Mouse (Mus musculus) hematopoietic stem cell, adult 5-6 weeks (primary cell): ENCODE data around the gene Lpcat4. TPM values are rescaled to one million over a fixed set of nuclear protein-coding genes. Genes with fewer than 3 reads are reported as not detected.

Experiments
- ATAC-seq, 2 experiments: fragments of 125-278 bp in 1 of 2; replicated peaks in 1 of 2; 2 replicates each; pipeline ENCODE4 v1.8.0; 2016 to 2017; ENCODE audit warnings: inconsistent platforms in 2 of 2, mild to moderate bottlenecking in 2 of 2, moderate number of reproducible peaks in 2 of 2, low read depth in 1 of 2, moderate TSS enrichment in 1 of 2; ENCODE audit not compliant: low FRiP score in 2 of 2, poor library complexity in 2 of 2, severe bottlenecking in 2 of 2, insufficient read depth in 1 of 2, low TSS enrichment in 1 of 2
- total RNA-seq: library from RNA; stranded (forward); fragments of 172-1452, 232-1000 nt; gene quantifications from 2 replicates; pipeline ENCODE4 v1.2.3, GENCODE M21; 2017

Gene Lpcat4
- total RNA-seq, 1 experiment from 2014 or later: 22.5 TPM

DNA sequence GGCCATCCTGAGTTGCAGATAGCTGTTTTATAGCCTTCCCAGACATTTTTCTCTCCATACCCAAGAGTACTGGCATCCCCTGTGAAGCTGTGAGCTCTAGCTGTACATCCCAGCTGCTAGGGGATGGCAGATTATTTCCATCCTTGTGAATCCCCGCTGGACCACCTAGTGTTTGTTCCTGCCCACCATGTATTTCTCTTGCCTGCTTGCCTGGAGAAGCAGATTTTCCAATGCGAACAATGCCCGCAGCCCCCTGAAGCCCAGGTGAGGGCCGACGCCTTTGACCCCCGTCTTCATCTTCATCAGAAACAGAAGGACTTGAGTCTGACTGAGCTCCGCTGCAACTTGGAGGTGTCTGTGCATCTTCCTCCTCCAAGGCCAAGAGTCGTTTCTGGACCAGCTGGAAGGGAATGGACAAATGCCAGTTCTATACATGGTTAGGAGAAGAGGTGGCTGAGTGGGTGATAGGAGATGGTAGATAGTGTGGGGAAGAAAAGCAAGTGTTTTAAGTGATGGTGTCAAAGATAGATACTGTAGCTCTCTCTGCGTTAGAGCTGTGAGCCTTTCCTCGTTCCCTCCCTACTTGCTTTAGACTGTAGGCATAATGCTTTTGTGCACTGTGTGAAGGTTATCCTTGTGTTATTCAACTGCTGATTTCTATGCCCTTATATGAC, 10.6 kb downstream of the Lpcat4 start:
- no peak for ATAC-seq

DNA sequence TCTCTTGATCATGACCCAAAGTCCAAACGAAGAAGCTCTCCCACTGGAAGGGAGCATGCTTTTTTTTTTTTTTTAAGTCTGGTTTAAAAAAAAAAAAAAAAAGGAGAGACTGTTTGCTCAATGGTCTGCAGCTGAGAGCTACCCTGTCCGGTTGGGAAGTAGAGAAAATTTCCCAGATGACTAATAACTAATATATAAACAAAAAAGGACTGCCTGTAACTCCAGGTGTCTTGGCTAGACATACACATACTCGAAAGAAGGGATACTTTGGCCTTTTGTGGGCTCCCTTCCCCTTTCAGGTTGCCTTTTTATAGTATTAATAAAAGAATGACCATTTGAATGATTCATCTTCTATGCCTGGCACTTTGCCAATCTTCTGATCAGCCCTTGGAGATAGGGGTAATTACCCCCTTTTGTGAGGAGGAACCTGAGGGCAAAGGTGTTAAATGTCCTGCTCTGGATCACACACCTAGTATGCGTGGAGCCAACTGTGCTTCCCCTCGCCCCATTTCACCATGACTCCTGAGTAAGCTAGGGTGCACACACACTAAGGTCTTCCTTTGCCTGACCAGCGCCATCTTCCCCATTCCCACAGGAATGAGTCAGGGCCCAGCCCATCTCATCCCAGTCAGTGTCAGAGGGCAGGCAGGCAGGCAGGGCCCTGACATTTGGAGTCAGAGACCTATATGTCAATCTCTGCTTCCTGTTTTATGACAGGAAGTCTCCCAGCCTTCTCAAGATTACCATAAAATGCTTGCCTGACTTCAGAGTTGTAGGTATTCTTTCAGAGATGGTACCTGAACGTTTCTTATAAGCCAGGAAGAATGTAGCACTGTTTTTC, 15.6 kb downstream of the Lpcat4 start:
- ATAC-seq: no peak

DNA sequence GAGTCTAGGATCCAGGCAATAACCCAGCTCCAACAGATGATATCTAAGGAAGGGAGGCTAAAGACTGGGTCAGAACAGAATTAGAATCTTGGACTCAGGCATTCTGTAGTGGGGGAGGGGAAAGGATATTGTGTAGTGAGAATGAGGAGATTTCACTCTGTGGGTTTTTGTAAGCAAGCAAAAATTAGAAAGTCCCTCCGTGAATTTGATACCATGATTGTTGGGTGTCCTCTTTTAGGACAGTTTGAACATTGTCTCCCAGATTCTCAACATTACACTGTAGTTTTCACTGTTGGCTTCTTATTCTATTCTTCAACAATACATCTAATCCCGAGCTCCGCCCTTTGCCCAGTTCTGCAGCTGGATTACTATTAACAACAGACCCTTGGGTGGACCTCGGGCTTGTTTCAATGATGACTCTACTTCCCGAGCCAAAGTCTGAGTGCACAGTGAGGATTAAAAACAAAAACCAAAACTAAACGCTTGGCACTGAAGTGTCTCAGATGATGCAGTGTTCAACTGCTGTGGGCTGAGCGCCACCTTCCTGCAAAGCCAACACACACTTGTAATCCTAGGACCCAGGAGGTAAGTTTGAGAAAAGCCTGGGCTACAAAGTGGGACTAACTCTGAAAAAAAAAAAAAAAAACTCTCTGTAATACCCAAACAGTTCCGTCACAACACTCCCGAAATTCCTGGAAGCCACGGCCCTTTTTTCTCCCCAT, 20.1 kb downstream of the Lpcat4 start, which contains the start of gene Nutm1:
Gene Nutm1, minus strand, starts transcription at position 51 of the 722 bp plus-strand sequence.
- peak; percentile 37 to 58 for ATAC-seq

DNA sequence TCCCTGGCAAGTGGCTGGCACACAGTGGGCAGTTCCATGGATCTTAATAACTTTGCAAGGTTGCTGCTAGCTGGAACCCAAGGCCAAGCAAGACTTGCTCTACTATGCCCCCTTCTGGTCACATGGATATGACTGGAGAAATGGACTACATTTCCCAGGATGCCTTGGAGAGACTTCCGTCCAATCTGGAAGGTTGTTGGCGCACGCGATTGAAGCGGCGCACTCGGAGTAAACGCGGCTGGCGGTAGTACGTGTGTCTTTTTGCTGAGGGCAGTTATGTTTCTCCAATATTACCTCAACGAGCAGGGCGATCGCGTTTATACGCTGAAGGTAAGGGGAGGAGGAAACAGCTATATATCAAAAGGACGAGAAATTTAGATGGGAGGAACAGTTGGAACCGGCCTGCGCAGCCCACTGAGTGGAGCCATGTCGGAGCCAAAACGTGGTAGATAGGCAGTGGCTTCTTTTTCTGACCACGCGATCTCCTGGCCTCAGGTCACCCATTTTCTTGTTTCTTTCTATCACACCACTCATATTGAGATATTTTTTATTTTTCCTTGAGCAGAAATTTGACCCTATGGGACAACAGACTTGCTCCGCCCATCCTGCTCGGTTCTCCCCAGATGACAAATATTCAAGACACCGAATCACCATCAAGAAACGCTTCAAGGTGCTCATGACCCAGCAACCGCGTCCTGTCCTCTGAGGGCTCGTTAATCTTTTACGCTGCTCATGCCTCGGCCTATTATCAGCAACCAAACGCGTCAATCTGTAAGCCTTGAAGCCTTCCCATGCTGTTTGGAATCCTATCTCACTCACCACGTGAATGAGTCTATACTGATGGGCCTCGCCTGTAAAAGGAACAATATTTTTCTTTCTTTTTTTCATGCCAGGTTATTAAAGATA, 22.7 kb downstream of the Lpcat4 start, which contains the start of gene Nop10:
Gene Nop10, plus strand, starts transcription at position 179 of the 906 bp plus-strand sequence.
- ATAC-seq: peak; percentile 62 to 63

DNA sequence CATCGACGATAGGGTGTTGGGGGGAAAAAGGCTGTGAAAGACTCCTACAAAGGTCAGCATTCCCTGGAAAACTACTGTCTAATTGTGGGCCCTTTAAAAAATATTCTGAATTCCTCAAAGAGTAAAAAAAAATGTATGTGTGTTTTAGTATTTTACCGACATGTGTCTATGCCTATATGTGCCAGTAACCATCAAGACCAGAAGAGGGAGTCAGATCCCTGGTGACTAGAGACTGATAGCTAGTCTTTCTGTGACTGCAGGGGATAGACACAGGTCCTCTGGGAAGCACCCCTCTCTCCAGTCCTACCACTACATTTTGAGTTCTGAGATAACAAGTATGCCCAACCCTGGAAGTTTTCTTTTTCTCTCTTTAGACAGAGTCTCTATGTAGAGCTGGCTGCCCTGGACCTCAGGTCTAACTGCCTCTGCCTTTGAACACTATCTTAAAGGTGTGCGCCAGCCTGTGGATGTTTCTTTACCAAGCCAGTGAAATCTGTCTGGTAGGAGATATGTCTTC, 23.6 kb downstream of the Lpcat4 start:
- ATAC-seq: no peak

DNA sequence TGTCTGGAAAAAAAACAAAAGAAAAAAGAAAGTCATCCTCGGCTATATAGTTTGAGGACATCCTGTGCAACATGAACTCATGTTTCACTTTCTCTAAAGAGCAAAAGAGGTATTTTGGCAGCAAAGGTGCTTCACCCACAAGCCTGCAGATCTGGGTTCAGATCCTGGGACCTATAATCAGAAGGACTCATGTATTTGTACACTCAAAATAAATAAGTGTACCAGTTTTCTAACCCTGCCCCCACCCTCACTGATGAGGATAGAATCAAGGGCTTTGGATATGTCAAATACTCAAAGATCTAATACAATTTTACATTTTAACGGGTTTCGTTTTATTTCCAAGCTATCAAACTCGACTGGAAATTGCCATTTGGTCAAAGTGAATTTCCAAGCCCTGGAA, 25.1 kb downstream of the Lpcat4 start:
- no peak for ATAC-seq

DNA sequence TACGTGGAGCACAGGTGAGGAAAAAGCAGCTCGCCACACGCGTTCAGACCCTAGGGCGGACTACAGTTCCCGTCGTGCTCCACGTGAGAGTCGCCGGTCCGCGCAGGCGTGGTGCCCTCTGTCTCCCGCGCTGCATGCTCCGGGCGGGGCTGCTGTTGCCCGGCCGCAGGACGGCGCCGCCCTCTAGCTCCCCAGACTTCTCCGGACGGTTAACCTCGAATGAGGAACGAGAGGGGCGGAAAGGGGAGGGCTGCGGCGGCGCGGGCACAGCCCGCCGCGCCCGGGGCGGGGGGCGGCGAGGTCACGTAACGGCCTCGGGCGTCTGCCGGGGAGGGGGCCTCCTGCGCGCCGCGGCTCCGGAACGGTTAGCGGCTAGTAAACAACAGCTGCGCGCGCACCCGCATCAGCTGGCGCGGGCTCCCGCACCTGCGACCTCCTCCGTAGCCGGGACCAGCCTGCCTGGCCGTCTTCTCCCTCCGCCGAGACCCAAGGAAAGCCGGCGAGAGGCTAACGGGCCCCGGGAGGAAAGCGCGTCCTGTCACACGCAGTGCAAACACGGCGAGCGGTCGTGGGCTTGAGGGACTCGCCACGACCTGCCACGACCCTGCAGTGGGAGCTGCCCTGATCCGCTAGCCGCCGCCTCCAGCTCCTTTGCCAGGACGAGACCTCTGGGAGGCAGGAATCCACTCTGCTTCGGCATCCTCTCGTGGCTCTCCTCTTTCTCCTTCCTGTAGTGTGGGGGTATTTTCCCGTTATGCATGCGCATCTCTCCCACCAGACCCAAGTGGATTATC, 26.4 kb downstream of the Lpcat4 start, which contains the start of gene Slc12a6:
Gene Slc12a6, plus strand, starts transcription at position 378 of the 794 bp plus-strand sequence.
- ATAC-seq: peak; percentile 69 to 76

DNA sequence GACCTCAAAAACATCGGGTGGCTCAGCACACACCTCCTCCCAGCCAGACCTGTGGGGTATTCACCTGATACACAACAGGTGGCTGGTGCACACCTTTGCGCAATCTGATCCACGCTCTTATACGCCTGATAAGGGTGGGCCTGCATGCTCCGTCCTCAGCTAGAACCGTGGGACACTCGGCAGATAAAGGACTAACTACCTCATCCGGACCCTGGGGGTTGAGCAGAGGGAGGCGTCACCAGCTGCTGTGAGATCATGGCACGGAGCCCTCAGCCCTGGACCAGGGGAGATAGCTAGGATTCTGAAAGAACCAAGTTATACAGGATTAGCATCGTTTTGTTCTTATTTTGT, 26.9 kb downstream of the Lpcat4 start, which contains the start of gene Gm21985:
Gene Gm21985, plus strand, starts transcription at position 73 of the 351 bp plus-strand sequence.
- ATAC-seq: peak; percentile 37 to 42; a peak in 2 of 4 replicates

DNA sequence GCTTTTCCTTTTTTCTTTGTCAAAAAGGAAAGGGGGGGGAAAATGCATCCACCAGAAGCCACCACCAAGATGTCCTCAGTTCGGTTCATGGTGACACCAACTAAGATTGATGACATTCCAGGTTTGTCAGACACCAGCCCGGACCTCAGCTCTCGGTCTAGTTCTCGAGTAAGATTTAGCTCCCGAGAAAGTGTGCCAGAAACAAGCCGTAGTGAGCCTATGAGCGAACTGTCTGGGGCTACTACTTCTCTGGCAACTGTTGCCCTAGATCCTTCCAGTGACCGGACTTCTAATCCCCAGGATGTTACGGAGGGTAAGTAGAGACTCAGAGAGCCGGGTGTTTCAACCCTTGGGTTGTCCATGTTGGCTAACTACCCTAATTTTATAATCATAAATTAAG, 27.5 kb downstream of the Lpcat4 start:
- ATAC-seq: no peak

DNA sequence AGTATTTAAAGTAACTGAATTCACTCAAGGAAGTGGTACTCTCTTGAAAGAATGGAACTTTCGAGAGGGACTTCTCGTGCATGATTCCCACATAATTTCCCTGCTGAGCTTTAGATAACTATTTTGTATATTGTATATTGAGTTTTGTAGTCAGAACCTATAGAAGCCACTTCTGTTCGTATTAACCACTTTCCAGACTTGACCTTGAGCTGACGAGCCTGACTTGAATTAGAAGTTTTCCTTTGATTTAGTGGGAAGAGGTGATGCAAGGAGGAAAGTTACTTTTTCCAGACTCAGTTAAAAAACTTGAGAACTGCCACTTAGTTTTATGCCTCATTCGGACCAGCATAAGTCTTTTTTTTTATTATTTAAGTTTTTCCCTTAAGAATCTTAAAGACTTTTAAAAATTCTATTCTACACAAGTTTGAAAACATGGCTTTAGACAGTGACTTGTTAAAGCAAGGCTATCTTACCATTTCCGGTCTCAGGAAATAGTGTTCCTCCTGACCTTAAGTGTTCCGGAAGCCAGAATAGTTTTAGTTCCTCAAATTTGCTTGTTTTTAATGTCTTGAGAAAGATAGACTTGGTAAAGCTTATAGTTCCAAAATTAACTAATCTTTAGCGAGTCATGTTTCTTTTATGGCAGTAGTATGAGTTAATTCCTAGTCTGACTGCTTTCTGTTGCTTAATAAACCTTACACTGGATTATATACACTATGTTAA, 28.4 kb downstream of the Lpcat4 start:
- peak; percentile 30 to 52; a peak in 3 of 4 replicates for ATAC-seq

DNA sequence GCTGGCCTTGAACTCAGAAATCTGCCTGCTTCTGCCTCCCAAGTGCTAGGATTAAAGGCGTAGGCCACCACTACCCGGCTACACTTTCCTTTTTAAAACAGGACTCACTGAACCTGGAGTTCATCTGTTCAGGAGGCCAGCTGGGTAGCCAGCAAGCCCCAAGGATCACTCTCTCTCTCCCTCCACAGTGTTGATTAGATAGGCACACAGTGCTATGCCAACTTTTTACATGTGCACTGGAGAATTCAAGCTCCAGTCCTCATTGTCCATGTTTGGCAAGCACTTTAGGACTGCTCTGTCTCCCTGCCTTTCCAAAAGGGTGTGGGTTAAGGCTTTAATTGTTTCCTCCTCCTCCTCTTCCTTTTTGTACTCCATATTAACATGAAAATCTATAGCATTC, 30.7 kb downstream of the Lpcat4 start:
- ATAC-seq: no peak

DNA sequence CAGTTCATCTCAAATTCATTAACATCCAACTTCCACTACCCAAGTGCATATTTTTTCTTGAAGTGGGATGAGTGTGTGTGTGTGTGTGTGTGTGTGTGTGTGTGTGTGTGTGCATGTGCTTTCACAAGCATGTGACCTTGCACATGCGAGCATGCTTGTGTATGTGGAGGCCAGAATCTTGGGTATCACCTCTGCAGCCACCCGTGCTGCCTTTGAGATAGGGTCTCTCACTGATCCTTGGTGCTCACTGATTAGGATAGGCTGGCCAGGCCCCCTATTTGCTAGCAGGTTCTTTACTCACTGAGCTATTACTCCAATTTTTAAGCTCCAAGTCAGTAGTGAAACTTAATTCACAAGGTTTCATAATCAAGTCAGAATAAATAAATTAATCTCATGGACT, 33.6 kb downstream of the Lpcat4 start:
- ATAC-seq: no peak

DNA sequence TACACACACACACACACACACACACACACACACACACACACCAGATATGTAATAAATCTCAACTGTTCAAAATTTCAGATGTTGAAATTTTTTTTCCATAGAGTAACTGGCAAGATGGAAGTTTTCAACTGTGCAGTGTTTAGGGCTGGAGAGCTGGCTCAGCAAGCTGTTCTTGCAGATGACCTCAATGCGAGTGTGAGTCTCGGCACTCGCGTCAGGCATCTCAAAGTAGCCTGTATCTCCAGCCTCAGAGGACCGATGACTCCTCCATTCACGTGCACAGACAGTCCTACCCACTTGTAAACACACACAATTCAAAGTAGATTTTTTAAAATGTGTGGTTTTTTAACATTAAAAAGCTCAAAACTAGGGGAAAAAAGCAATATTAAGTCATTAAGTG, 34.2 kb downstream of the Lpcat4 start:
- no peak for ATAC-seq

DNA sequence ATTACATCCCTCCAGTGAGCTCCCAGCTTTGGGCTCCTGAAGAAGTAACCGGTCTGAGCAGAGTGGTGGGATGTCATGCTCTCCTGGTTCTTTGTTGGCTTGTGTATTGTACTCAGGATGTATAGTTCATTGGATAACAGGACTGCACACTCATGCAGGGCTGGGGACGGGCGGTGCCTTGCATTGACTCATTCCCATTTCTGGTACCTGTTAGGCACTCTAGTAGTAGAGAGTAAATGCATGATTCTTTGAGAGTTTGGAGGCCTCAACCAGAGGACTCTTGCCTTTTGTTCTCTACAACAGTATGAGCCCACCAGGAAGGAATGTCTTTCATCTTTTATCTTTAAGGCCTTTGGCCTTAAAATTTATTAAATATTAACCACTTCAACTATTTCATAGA, 37.6 kb downstream of the Lpcat4 start:
- no peak for ATAC-seq

DNA sequence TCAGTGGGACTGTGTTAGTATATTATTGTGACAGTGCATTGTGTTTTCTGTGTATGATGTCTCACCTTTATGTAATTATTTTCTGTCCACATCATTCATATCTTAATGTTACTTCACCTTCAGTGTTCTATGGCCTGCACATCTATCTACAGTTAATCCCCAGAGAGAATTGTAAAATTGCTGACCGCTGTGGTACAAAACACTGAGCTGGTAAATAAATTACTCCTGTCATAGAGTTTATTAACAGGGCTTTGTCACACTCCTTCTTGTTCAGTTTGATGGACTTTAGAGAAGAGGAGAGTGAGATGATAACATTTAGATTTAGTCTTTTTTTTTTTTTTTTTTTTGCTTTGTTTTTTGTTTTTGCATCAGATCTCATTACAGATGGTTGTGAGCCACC, 43.6 kb downstream of the Lpcat4 start:
- ATAC-seq: no peak
